14 mouse cellular contexts compared by ENCODE assay signal in the genomic region with DNA sequence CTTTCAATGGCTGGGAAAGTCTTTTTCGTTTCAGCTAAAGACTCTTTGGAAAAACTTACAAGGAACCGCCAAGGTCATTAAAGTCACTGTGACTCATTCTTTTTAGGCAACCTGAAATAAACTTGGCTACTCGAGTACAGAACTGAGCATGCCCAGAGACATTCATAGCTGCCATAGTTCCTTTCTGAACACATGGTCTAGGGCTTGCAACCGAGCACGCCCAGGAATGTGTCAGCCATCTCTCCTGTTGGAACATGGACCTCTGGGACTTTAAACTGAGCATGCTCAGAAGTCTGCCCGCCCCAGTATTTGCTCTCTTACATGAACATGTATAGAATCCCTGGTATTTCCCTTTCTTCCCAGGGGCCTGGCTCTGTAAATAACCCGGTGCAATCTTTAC. TPM values are rescaled to one million over a fixed set of nuclear protein-coding genes. Genes with fewer than 3 reads are reported as not detected.
A peak's percentile ranks its signal among the peaks of the same experiment; 100 is the strongest.
DNase-seq lines count a peak whose midpoint lies in the region; ATAC-seq lines count a peak whose summit lies in the region.
"Had no signal": no experiment of that assay in that cellular context is flagged by ENCODE, and none has a peak within 500 bp of the region (broad histone marks: within the 10 kb centered on the region; RNA-seq: fewer than 3 reads in every experiment).

No protein-coding gene starts in this region.

- peaks cover 14% of the 10 kb centered on the region; the same call in 1 of the 2 replicates for H3K4me1 ChIP-seq in embryonic facial prominence, embryonic 15.5 days
- no peaks in the 10 kb centered on the region for H3K4me1 ChIP-seq in forebrain, embryonic 16.5 days (replicated peaks; ENCODE audit: control insufficient read depth, insufficient read depth, low read length)

- no peaks in the 10 kb centered on the region for H3K36me3 ChIP-seq in embryonic facial prominence, embryonic 15.5 days
- no peaks in the 10 kb centered on the region for H3K36me3 ChIP-seq in forebrain, embryonic 16.5 days (ENCODE audit: control insufficient read depth, insufficient read depth)

- 40% methylated on average over 7 of the region's 7 CpGs for WGBS in embryonic facial prominence, embryonic 15.5 days
- 72% methylated on average over 7 of the region's 7 CpGs for WGBS in forebrain, embryonic 16.5 days

- H3K4me3 ChIP-seq in embryonic facial prominence, embryonic 15.5 days (replicated peaks), result no peak overlapping the region
- no peak overlapping the region for H3K4me3 ChIP-seq in forebrain, embryonic 16.5 days (replicated peaks; ENCODE audit: low read length)

- H3K27ac ChIP-seq in embryonic facial prominence, embryonic 15.5 days (replicated peaks), result no peak overlapping the region
- no peak overlapping the region for H3K27ac ChIP-seq in forebrain, embryonic 16.5 days (ENCODE audit: low read length)
- H3K27ac ChIP-seq: hindbrain, embryonic 14.5 days had no signal

- H3K9me3 ChIP-seq in embryonic facial prominence, embryonic 15.5 days (replicated peaks), result no peaks in the 10 kb centered on the region
- H3K9me3 ChIP-seq in forebrain, embryonic 16.5 days (ENCODE audit: control insufficient read depth, low read length), result no peaks in the 10 kb centered on the region

- H3K9ac ChIP-seq in embryonic facial prominence, embryonic 15.5 days, result no peak overlapping the region
- no peak overlapping the region for H3K9ac ChIP-seq in forebrain, embryonic 16.5 days (replicated peaks; ENCODE audit: low read depth, low read length)
- H3K9ac ChIP-seq: hindbrain, embryonic 14.5 days had no signal

- peak; percentile 20 to 31 for DNase-seq in adrenal gland, postnatal 36 days
- no peak for DNase-seq in adrenal gland, adult 18-20 months (ENCODE audit: low spot score in 2 of 2)
- DNase-seq in kidney, postnatal 4 days, result peak; percentile 37 to 62
- no peak for DNase-seq in kidney, postnatal 25 days
- DNase-seq in skeletal muscle tissue, adult 2 months (ENCODE audit: low read depth, low spot score), result peak; percentile 69
- no peak for DNase-seq in spleen, postnatal 4 days (ENCODE audit: low spot score in 2 of 2)
- DNase-seq: B cell, adult 2 months; cerebellum, adult 11-12 months; spleen, adult 18-20 months had no signal

- H3K4me2 ChIP-seq in embryonic facial prominence, embryonic 15.5 days (replicated peaks), result no peak overlapping the region
- no peak overlapping the region for H3K4me2 ChIP-seq in forebrain, embryonic 16.5 days (ENCODE audit: low read length)
- H3K4me2 ChIP-seq: hindbrain, embryonic 14.5 days had no signal

- ATAC-seq in embryonic facial prominence, embryonic 15.5 days (ENCODE audit: insufficient number of reproducible peaks, low FRiP score, low TSS enrichment, low read depth), result 0 out of 2 replicates have a peak, but pooled peaks have one; percentile 49
- ATAC-seq in forebrain, embryonic 16.5 days, result no peak
- ATAC-seq: activated CD4-positive, CD25-positive, alpha-beta regulatory T cell, adult 4 months had no signal

- H3K27me3 ChIP-seq in embryonic facial prominence, embryonic 15.5 days, result no peaks in the 10 kb centered on the region
- H3K27me3 ChIP-seq in forebrain, embryonic 16.5 days (replicated peaks; ENCODE audit: control insufficient read depth, insufficient read depth, low read length), result no peaks in the 10 kb centered on the region

RNA-seq across cellular contexts. Expression of gene Prf1, which starts 11.4 kb away (rescaled TPM):
- under 1 TPM in 1 of 2 experiments, not detected in 1; 0.26 TPM for total RNA-seq in adrenal gland, postnatal 36 days (2021)
- under 1 TPM; 0.30 to 0.67 TPM for total RNA-seq in adrenal gland, adult 18-20 months (2021)
- 0.08 TPM in 1 of 2 replicates, not detected in the other for polyA plus RNA-seq in embryonic facial prominence, embryonic 15.5 days (2015; fragmentation: Nextera tagmentation; extraction: Ambion mirVana)
- polyA plus RNA-seq in forebrain, embryonic 16.5 days (2015; fragmentation: Nextera tagmentation; extraction: Ambion mirVana), result not detected in 2 replicates
- polyA plus RNA-seq: neural tube, embryonic 14.5 days had no signal

RNA-seq across cellular contexts. Expression of gene Adamts14, which starts 13.0 kb away (rescaled TPM):
- total RNA-seq in adrenal gland, postnatal 36 days (2021), result 1 to 10 TPM; 2.1 to 3.9 TPM
- 1 to 10 TPM; 1.9 to 2.3 TPM for total RNA-seq in adrenal gland, adult 18-20 months (2021)
- polyA plus RNA-seq in embryonic facial prominence, embryonic 15.5 days (2015; fragmentation: Nextera tagmentation; extraction: Ambion mirVana), result 6.1 and 8.0 TPM in 2 replicates
- 0.10 and 0.27 TPM in 2 replicates for polyA plus RNA-seq in forebrain, embryonic 16.5 days (2015; fragmentation: Nextera tagmentation; extraction: Ambion mirVana)
- polyA plus RNA-seq: activated CD4-positive, CD25-positive, alpha-beta regulatory T cell, adult 4 months had no signal

Comparison
In these comparisons a context has a peak if more than half of its experiments do, and no peak if none do; other contexts are left out.
1. DNase-seq: peak in adrenal gland, postnatal 36 days (2 of 2), kidney, postnatal 4 days (2 of 2) and skeletal muscle tissue, adult 2 months (single experiment); none in adrenal gland, adult 18-20 months (0 of 2), kidney, postnatal 25 days (0 of 2) and spleen, postnatal 4 days (0 of 2).